Mouse (Mus musculus) liver, embryonic 11.5 days (tissue): ENCODE results near the gene Agbl1. TPM values are rescaled to one million over a fixed set of nuclear protein-coding genes. Genes with fewer than 3 reads are reported as not detected.

Experiments
- ATAC-seq: fragments of 200-750 bp; cut with Nextera tagmentation; replicated peaks from 2 replicates; pipeline ENCODE4 v1.8.0; 2017; ENCODE audit warnings: moderate number of reproducible peaks, mild to moderate bottlenecking, moderate TSS enrichment, moderate library complexity; ENCODE audit not compliant: low FRiP score
- DNase-seq: peaks from one replicate; pipeline ENCODE4 v3.0.0-alpha.2; 2017; ENCODE audit warnings: low spot score
- H3K27ac ChIP-seq: fragments of 300-500 bp; sonication (generic); 2 replicates; pipeline ENCODE4 v1.5.1; 2014; ENCODE audit warnings: mild to moderate bottlenecking, low read depth, low read length, control low read depth
- H3K27me3 ChIP-seq: fragments of 300-500 bp; sonication (generic); replicated peaks from 2 replicates; pipeline ENCODE4 v1.6.1; 2014; ENCODE audit warnings: low read length, mixed read lengths; ENCODE audit not compliant: control insufficient read depth, insufficient read depth
- H3K36me3 ChIP-seq: fragments of 300-500 bp; sonication (generic); 2 replicates; pipeline ENCODE4 v1.6.1; 2014; ENCODE audit warnings: mild to moderate bottlenecking, low read length, moderate library complexity, mixed read lengths; ENCODE audit not compliant: control insufficient read depth, insufficient read depth
- H3K4me1 ChIP-seq: fragments of 300-500 bp; sonication (generic); replicated peaks from 2 replicates; pipeline ENCODE4 v1.6.1; 2014; ENCODE audit warnings: low read length, mixed read lengths; ENCODE audit not compliant: control insufficient read depth, insufficient read depth
- H3K4me2 ChIP-seq: fragments of 300-500 bp; sonication (generic); 2 replicates; pipeline ENCODE4 v1.6.1; 2014; ENCODE audit warnings: mild to moderate bottlenecking, control low read depth, moderate library complexity
- H3K4me3 ChIP-seq: fragments of 300-500 bp; sonication (generic); 2 replicates; pipeline ENCODE4 v1.5.1; 2014; ENCODE audit warnings: low read depth, low read length, control low read depth
- H3K9ac ChIP-seq: fragments of 300-500 bp; sonication (generic); 2 replicates; pipeline ENCODE4 v1.6.1; 2014; ENCODE audit warnings: low read depth, low read length, control low read depth
- H3K9me3 ChIP-seq: fragments of 300-500 bp; sonication (generic); 2 replicates; pipeline ENCODE4 v1.6.1; 2016; ENCODE audit warnings: low read length, inconsistent platforms, mixed read lengths; ENCODE audit not compliant: control insufficient read depth
- WGBS: fragments of 180-500 bp; shearing (Covaris S2); extraction: QIAGEN DNeasy Blood & Tissue Kit; methylation state at CpG from one replicate; pipeline ENCODE4 v1.1.7; 2014; 5-methylcytosine and 5-hydroxymethylcytosine counted together
- polyA plus RNA-seq: library from polyadenylated mRNA; unstranded; fragments of >200 nt; fragmentation: Nextera tagmentation; extraction: Ambion mirVana; gene quantifications from 2 replicates; pipeline ENCODE4 v1.2.1, GENCODE M21; 2014

Gene Agbl1
- polyA plus RNA-seq, 1 experiment from 2014 or later, result not detected

- Histone ChIP-seq H3K9ac (no peak overlapping the region), H3K4me1 (no peaks in the 10 kb centered on the region), H3K36me3 (no peaks in the 10 kb centered on the region), H3K9me3 (no peaks in the 10 kb centered on the region), H3K4me2 (no peak overlapping the region), H3K4me3 (no peak overlapping the region), H3K27me3 (no peaks in the 10 kb centered on the region), H3K27ac (no peak overlapping the region)
- DNase-seq, result no peak
- ATAC-seq, result no peak
Observed at GRCm38 (mm10) chr7:77138707-77139106, 909.0 kb downstream of the Agbl1 start.

DNA sequence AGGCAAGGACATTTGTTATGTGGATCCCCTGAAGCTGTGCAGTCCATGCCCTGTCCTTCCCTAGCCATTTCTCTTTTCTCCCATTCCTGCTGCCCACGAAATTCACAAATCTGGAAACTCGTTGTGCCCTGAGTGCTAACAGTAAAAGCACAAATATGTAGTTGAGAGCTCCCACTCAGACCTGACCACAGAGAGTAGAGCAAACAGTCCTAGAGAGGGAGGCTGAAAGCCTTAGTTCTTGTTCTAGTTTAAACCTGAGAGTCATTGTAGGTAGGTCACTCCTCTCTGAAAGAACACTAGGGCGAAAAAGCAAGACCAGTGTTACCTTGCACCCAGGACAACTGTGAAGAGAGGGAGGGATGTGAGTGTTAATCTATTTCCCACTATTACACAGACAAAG lies 917.8 kb downstream of the Agbl1 start:
- DNase-seq (no peak), ATAC-seq (no peak)
- no peak overlapping the region for H3K27ac ChIP-seq
- no peaks in the 10 kb centered on the region for H3K9me3 ChIP-seq
- no peak overlapping the region for H3K4me2 ChIP-seq
- no peak overlapping the region for H3K4me3 ChIP-seq
- no peaks in the 10 kb centered on the region for H3K27me3 ChIP-seq
- no peaks in the 10 kb centered on the region for H3K36me3 ChIP-seq
- H3K4me1 ChIP-seq, result no peaks in the 10 kb centered on the region
- no peak overlapping the region for H3K9ac ChIP-seq
- WGBS, result 65% methylated on average over 3 of the region's 3 CpGs

DNA sequence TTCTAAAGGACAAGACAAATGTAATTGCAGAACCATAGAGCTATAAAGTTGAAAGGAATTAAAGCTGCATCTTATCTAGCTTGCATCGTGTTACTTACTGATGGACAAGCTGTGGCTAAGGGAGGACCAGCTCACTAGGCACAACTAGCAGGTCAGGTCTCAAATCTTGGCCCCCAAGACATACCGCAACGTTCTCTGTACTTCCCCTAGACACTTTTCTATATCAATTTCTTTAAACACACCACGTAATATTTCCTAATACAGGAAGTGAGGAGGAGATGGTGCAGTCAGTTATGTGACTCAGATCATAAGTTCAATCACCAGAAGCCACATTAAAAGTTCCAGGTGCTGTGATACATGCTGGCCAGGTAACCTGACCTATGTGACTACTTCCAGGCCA lies 919.1 kb downstream of the Agbl1 start:
- Histone ChIP-seq H3K4me3 (no peak overlapping the region), H3K36me3 (no peaks in the 10 kb centered on the region), H3K4me2 (no peak overlapping the region), H3K9ac (no peak overlapping the region), H3K27ac (no peak overlapping the region), H3K9me3 (no peaks in the 10 kb centered on the region), H3K4me1 (no peaks in the 10 kb centered on the region), H3K27me3 (no peaks in the 10 kb centered on the region)
- no peak for DNase-seq
- no peak for ATAC-seq
- WGBS, result 73% methylated on average over 4 of the region's 4 CpGs

GRCm38 (mm10) chr7:77149846-77150245 lies 920.2 kb downstream of the Agbl1 start:
- 76% methylated on average over 2 of the region's 2 CpGs for WGBS
- ATAC-seq, result no peak
- DNase-seq, result no peak
- H3K4me2 ChIP-seq, result no peak overlapping the region
- H3K27me3 ChIP-seq, result no peaks in the 10 kb centered on the region
- H3K9me3 ChIP-seq, result no peaks in the 10 kb centered on the region
- H3K27ac ChIP-seq, result no peak overlapping the region
- no peak overlapping the region for H3K9ac ChIP-seq
- no peak overlapping the region for H3K4me3 ChIP-seq
- H3K36me3 ChIP-seq, result no peaks in the 10 kb centered on the region
- no peaks in the 10 kb centered on the region for H3K4me1 ChIP-seq

- WGBS, result 67% methylated on average over 3 of the region's 3 CpGs
- DNase-seq (no peak), ATAC-seq (no peak)
- H3K27ac ChIP-seq, result no peak overlapping the region
- H3K9me3 ChIP-seq, result no peaks in the 10 kb centered on the region
- H3K27me3 ChIP-seq, result no peaks in the 10 kb centered on the region
- H3K4me2 ChIP-seq, result no peak overlapping the region
- no peaks in the 10 kb centered on the region for H3K4me1 ChIP-seq
- no peak overlapping the region for H3K4me3 ChIP-seq
- no peak overlapping the region for H3K9ac ChIP-seq
- H3K36me3 ChIP-seq, result no peaks in the 10 kb centered on the region
Observed at GRCm38 (mm10) chr7:77152393-77152792, 922.7 kb downstream of the Agbl1 start.

GRCm38 (mm10) chr7:77152909-77153308 lies 923.2 kb downstream of the Agbl1 start:
- Histone ChIP-seq H3K9me3 (no peaks in the 10 kb centered on the region), H3K27ac (no peak overlapping the region), H3K4me2 (no peak overlapping the region), H3K4me3 (no peak overlapping the region), H3K9ac (no peak overlapping the region), H3K36me3 (no peaks in the 10 kb centered on the region), H3K27me3 (no peaks in the 10 kb centered on the region), H3K4me1 (no peaks in the 10 kb centered on the region)
- 62% methylated on average over 1 of the region's 1 CpGs for WGBS
- no peak for DNase-seq
- no peak for ATAC-seq

- H3K36me3 ChIP-seq, result no peaks in the 10 kb centered on the region
- DNase-seq (no peak), ATAC-seq (no peak)
- no peak overlapping the region for H3K27ac ChIP-seq
- no peaks in the 10 kb centered on the region for H3K27me3 ChIP-seq
- no peak overlapping the region for H3K9ac ChIP-seq
- no peak overlapping the region for H3K4me2 ChIP-seq
- H3K4me3 ChIP-seq, result no peak overlapping the region
- no peaks in the 10 kb centered on the region for H3K9me3 ChIP-seq
- 77% methylated on average over 1 of the region's 1 CpGs for WGBS
- H3K4me1 ChIP-seq, result no peaks in the 10 kb centered on the region
Observed at GRCm38 (mm10) chr7:77164921-77165320, 935.2 kb downstream of the Agbl1 start.
